Mouse (Mus musculus) CH12.LX (cell line): ENCODE results near the gene Pnmal1. TPM values are rescaled to one million over a fixed set of nuclear protein-coding genes. Genes with fewer than 3 reads are reported as not detected.

Source experiments
- DNase-seq: peaks from one replicate; pipeline ENCODE4 v3.0.0-alpha.2; 2013; ENCODE audit errors: extremely low read depth
- H3K27ac ChIP-seq: 2 replicates; pipeline ENCODE4 v1.5.1; 2012; ENCODE audit warnings: low read depth, mild to moderate bottlenecking, control low read depth, moderate library complexity; ENCODE audit not compliant: insufficient read depth
- H3K27me3 ChIP-seq: replicated peaks from 2 replicates; pipeline ENCODE3; 2012; ENCODE audit warnings: inconsistent platforms
- H3K36me3 ChIP-seq, 2 experiments: replicated peaks in 1 of 2; 2 replicates each; pipeline versions ENCODE3 to v1.6.1; 2012; ENCODE audit warnings: inconsistent platforms in 1 of 2, low read length in 1 of 2, mild to moderate bottlenecking in 1 of 2, mixed read lengths in 1 of 2, moderate library complexity in 1 of 2; ENCODE audit not compliant: control insufficient read depth in 1 of 2, insufficient read depth in 1 of 2
- H3K4me1 ChIP-seq, 2 experiments: 2 replicates each; pipeline ENCODE4 v1.6.1; 2012; ENCODE audit warnings: inconsistent platforms in 1 of 2, moderate library complexity in 1 of 2; ENCODE audit not compliant: insufficient read depth in 2 of 2, control insufficient read depth in 1 of 2
- H3K4me2 ChIP-seq: 2 replicates; pipeline ENCODE4 v1.6.1; 2012; ENCODE audit warnings: low read depth, mild to moderate bottlenecking, control low read depth; ENCODE audit not compliant: poor library complexity, insufficient read depth, severe bottlenecking
- H3K4me3 ChIP-seq, 3 experiments: fragments of 150-350 bp in 1 of 3; sonication (generic) in 1 of 3; replicated peaks in 1 of 3; 2 replicates each; pipeline versions ENCODE3 to v1.5.1; 2011 to 2012; ENCODE audit warnings: low read depth in 2 of 3, low read length in 2 of 3, mild to moderate bottlenecking in 2 of 3, moderate library complexity in 2 of 3, control low read depth in 1 of 3, improper control_type of control experiment in 1 of 3, inconsistent platforms in 1 of 3, mixed read lengths in 1 of 3; ENCODE audit not compliant: poor library complexity in 1 of 3
- H3K79me2 ChIP-seq: replicated peaks from 2 replicates; pipeline ENCODE4 v1.6.1; 2012; ENCODE audit warnings: mild to moderate bottlenecking, moderate library complexity; ENCODE audit not compliant: control insufficient read depth, poor library complexity, insufficient read depth, severe bottlenecking; ENCODE audit errors: extremely low read depth
- H3K9ac ChIP-seq: 2 replicates; pipeline ENCODE4 v1.6.1; 2012; ENCODE audit warnings: low read depth, mild to moderate bottlenecking, control low read depth, moderate library complexity; ENCODE audit not compliant: insufficient read depth
- H3K9me3 ChIP-seq: replicated peaks from 2 replicates; pipeline ENCODE3; 2012; ENCODE audit warnings: low read length, inconsistent platforms, mixed read lengths
- CHD2 ChIP-seq: IDR thresholded peaks from 2 replicates; pipeline ENCODE4 v1.6.1; 2011; ENCODE audit warnings: low read length, improper control_type of control experiment
- CTCF ChIP-seq, 2 experiments: IDR thresholded peaks in 1 of 2; conservative IDR thresholded peaks in 1 of 2; 2 replicates each; pipeline ENCODE4 v1.5.1; 2011 to 2012; ENCODE audit warnings: low read depth in 2 of 2, low read length in 2 of 2, improper control_type of control experiment in 1 of 2, inconsistent platforms in 1 of 2, mild to moderate bottlenecking in 1 of 2, moderate library complexity in 1 of 2
- ELF1 ChIP-seq: IDR thresholded peaks from 2 replicates; pipeline ENCODE4 v1.6.1; 2014; ENCODE audit warnings: low read depth, mild to moderate bottlenecking, inconsistent platforms, low read length, improper control_type of control experiment
- EP300 ChIP-seq: IDR thresholded peaks from 2 replicates; pipeline ENCODE4 v1.6.1; 2011; ENCODE audit warnings: low read length, improper control_type of control experiment
- ETS1 ChIP-seq: conservative IDR thresholded peaks from 2 replicates; pipeline ENCODE4 v1.6.1; 2012; ENCODE audit warnings: low read depth, mild to moderate bottlenecking, inconsistent platforms, low read length, improper control_type of control experiment, moderate library complexity
- GABPA ChIP-seq: IDR thresholded peaks from 2 replicates; pipeline ENCODE4 v1.6.1; 2012; ENCODE audit warnings: low read depth, low read length, improper control_type of control experiment, inconsistent platforms; ENCODE audit not compliant: insufficient replicate concordance
- JUN ChIP-seq: IDR thresholded peaks from 2 replicates; pipeline ENCODE4 v1.6.1; 2011; ENCODE audit warnings: low read depth, mild to moderate bottlenecking, low read length, improper control_type of control experiment, moderate library complexity; ENCODE audit not compliant: insufficient read depth
- JUND ChIP-seq: conservative IDR thresholded peaks from 2 replicates; pipeline ENCODE4 v1.6.1; 2011; ENCODE audit warnings: low read depth, low read length, improper control_type of control experiment
- MAFK ChIP-seq: IDR thresholded peaks from 2 replicates; pipeline ENCODE4 v1.6.1; 2011; ENCODE audit warnings: low read length, improper control_type of control experiment; ENCODE audit not compliant: insufficient replicate concordance
- MAZ ChIP-seq: IDR thresholded peaks from 2 replicates; pipeline ENCODE4 v1.6.1; 2012; ENCODE audit warnings: low read depth, mild to moderate bottlenecking, inconsistent platforms, low read length, improper control_type of control experiment, moderate library complexity
- NELFE ChIP-seq: IDR thresholded peaks from 2 replicates; pipeline ENCODE4 v1.6.1; 2011; ENCODE audit warnings: low read depth, low read length, improper control_type of control experiment
- RCOR1 ChIP-seq: conservative IDR thresholded peaks from 2 replicates; pipeline ENCODE4 v1.6.1; 2012; ENCODE audit warnings: low read depth, mild to moderate bottlenecking, inconsistent platforms, low read length, improper control_type of control experiment
- SMC3 ChIP-seq: IDR thresholded peaks from 2 replicates; pipeline ENCODE4 v1.6.1; 2011; ENCODE audit warnings: low read depth, low read length, improper control_type of control experiment
- UBTF ChIP-seq: IDR thresholded peaks from 2 replicates; pipeline ENCODE4 v1.6.1; 2012; ENCODE audit warnings: low read depth, mild to moderate bottlenecking, inconsistent platforms, low read length, improper control_type of control experiment, moderate library complexity
- USF2 ChIP-seq: conservative IDR thresholded peaks from 2 replicates; pipeline ENCODE4 v1.6.1; 2011; ENCODE audit warnings: low read depth, low read length, improper control_type of control experiment
- ZC3H11A ChIP-seq: IDR thresholded peaks from 2 replicates; pipeline ENCODE4 v1.6.1; 2012; ENCODE audit warnings: low read depth, mild to moderate bottlenecking, inconsistent platforms, low read length, improper control_type of control experiment
- ZKSCAN1 ChIP-seq: IDR thresholded peaks from 2 replicates; pipeline ENCODE4 v1.6.1; 2012; ENCODE audit warnings: low read depth, inconsistent platforms, low read length, improper control_type of control experiment, borderline replicate concordance
- ZNF384 ChIP-seq: IDR thresholded peaks from 2 replicates; pipeline ENCODE4 v1.6.1; 2012; ENCODE audit warnings: low read depth, low read length, improper control_type of control experiment, inconsistent platforms
- dilution Hi-C: fragments of 300-500 bp; cut with MboI; formaldehyde crosslinking; loops from 2 replicates; pipeline ENCODE4 v1.14.3; 2020; ENCODE audit warnings: low sequenced_read_pairs; ENCODE audit not compliant: extremely low pct_unique_long_range_greater_than_20kb, extremely low pct_ligation_motif_present
- in situ Hi-C: fragments of 300-500 bp; cut with MboI; formaldehyde crosslinking; loops from 3 replicates; pipeline ENCODE4 v1.14.3; 2019; ENCODE audit warnings: low sequenced_read_pairs, low pct_ligation_motif_present, low pct_unique_long_range_greater_than_20kb, mixed read lengths
- polyA plus RNA-seq: library from polyadenylated mRNA; unstranded; fragments of >175 nt; gene quantifications from 2 replicates; pipeline ENCODE4 v1.2.1, GENCODE M21; 2012; ENCODE audit warnings: low read depth; ENCODE audit not compliant: insufficient read length
- total RNA-seq, 2 experiments: library from RNA; depleted of rRNA; stranded (reverse); fragments of 300-350 nt in 1 of 2; fragments of >200 nt in 1 of 2; gene quantifications; 2 replicates each; pipeline ENCODE4 v1.2.3; 2012 to 2014

Pnmal1 gene
- total and polyA plus RNA-seq, 3 experiments, result 0.07 to 0.13 TPM; not detected in 1

DNA sequence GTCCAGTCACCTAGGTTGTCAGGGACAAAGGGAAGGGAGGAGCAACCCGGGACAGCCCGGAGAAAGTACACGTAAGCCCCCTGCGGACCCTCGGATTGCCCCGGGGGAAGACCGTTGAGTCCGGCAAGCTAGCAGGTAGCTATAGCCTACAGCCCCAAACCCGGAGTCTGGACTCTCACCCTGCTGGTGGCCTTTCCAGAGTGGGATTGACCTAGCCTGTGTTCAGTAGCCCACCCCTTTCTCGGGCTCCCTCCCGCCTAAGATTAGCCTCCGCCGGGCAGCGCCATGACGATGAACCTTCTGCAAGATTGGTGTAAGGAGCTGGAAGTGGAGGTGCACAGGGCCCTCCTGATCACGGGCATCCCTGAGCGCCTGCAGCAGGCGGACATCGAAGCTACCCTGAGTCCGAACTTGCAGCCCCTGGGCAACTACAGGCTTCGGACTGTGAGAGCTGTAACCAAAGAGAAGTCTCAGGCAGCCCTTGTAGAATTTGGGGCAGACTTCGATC is 14.6 kb upstream of the Pnmal1 start:
- in situ Hi-C loops (no loop called here), dilution Hi-C loops (no loop called here)
- Histone ChIP-seq H3K4me1 (no peaks in the 10 kb centered on the region), H3K27ac (no peak overlapping the region), H3K9me3 (peaks cover 14% of the 10 kb centered on the region), H3K36me3 (no peaks in the 10 kb centered on the region), H3K27me3 (peaks cover 47% of the 10 kb centered on the region), H3K79me2 (no peaks in the 10 kb centered on the region), H3K4me2 (0 out of 2 replicates have a peak overlapping the region, but pooled peaks have one; percentile 12), H3K4me3 (peak overlapping the region in 1 of 3 experiments; percentile 56), H3K9ac (peak overlapping the region; percentile 37; the same call in 1 of the 2 replicates)
- DNase-seq, result no peak
- TF ChIP-seq NELFE (no peak), EP300 (no peak), ZC3H11A (no peak), GABPA (no peak), JUN (no peak), ETS1 (no peak), SMC3 (no peak)

DNA sequence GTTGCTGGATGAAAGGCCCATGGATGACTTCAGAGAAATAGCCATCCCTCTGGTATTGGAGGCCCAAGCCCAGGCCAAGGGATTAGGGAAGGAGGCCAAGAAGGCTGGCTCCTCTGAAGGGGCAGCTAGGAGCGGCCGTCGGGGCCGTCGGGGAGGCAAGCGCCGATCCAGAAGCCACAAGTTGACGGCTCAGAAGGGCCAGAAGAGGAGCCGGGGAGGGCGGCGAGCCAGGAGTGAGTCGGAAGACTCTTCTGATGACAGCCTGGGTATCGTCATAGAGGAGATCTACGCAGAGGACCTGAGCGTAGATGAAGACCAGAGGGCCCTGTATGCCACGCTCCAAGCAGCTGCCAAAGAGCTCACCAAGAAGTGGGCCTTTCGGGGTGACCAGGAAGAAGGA is 14.1 kb upstream of the Pnmal1 start:
- DNase-seq, result no peak
- H3K9me3 ChIP-seq, result peaks cover 14% of the 10 kb centered on the region
- peaks cover 0 to 3% of the 10 kb centered on the region in 2 experiments; a peak in 1 of 4 replicates for H3K4me1 ChIP-seq
- no peaks in the 10 kb centered on the region for H3K79me2 ChIP-seq
- no peak overlapping the region for H3K9ac ChIP-seq
- in situ Hi-C loops (no loop called here), dilution Hi-C loops (no loop called here)
- H3K4me3 ChIP-seq, result no peak overlapping the region
- no peaks in the 10 kb centered on the region for H3K36me3 ChIP-seq
- H3K27me3 ChIP-seq, result peaks cover 43% of the 10 kb centered on the region
- H3K27ac ChIP-seq, result no peak overlapping the region
- H3K4me2 ChIP-seq, result no peak overlapping the region
- TF ChIP-seq CTCF (conservative IDR thresholded peaks at IDR 0.05 in 1 of 2, IDR thresholded peaks at IDR 0.05 in 1 of 2; ENCODE audit: low read depth in 2 of 2, low read length in 2 of 2), result no peak
- no peak for TF ChIP-seq USF2
- no peak for TF ChIP-seq ZNF384
- no peak for TF ChIP-seq RCOR1
- no peak for TF ChIP-seq EP300
- no peak for TF ChIP-seq ZC3H11A
- no peak for TF ChIP-seq CHD2
- no peak for TF ChIP-seq ZKSCAN1
- TF ChIP-seq MAZ, result no peak
- no peak for TF ChIP-seq JUN
- no peak for TF ChIP-seq ELF1
- no peak for TF ChIP-seq MAFK
- no peak for TF ChIP-seq JUND
- no peak for TF ChIP-seq UBTF
